Mouse (Mus musculus): ENCODE data around the gene Immp2l.
"Not testable (repeated sequence)": the region's sequence is repeated elsewhere in the genome, so short reads cannot be mapped to it uniquely, and the experiment has no call there.

Gene Immp2l

GRCm38 (mm10) chr12:41647675-41648074, 623.8 kb downstream of the Immp2l start:
- in situ Hi-C loops (cut with MboI, MseI) = no loop called here

- in situ Hi-C loops (cut with MboI, MseI) = no loop called here
Measured at GRCm38 (mm10) chr12:41649826-41650541, 626.1 kb downstream of the Immp2l start.

- in situ Hi-C loops (cut with MboI, MseI) = no loop called here
Measured at GRCm38 (mm10) chr12:41668280-41668679, 644.4 kb downstream of the Immp2l start.

GRCm38 (mm10) chr12:41669481-41669880, 645.6 kb downstream of the Immp2l start:
- in situ Hi-C loops (cut with MboI, MseI) = no loop called here

GRCm38 (mm10) chr12:41674861-41675260, 651.0 kb downstream of the Immp2l start:
- in situ Hi-C loops (cut with MboI, MseI) = no loop called here

- in situ Hi-C loops (cut with MboI, MseI) = loop anchor here in 1 of 2 experiments (10.0 kb wide), 1 partner anchor 985 kb away; no protein-coding TSS in a partner anchor
Measured at GRCm38 (mm10) chr12:41680141-41680540, 656.3 kb downstream of the Immp2l start.

- in situ Hi-C loops (cut with MboI, MseI) = loop anchor here in 1 of 2 experiments (10.0 kb wide), 1 partner anchor 983 kb away; no protein-coding TSS in a partner anchor
Measured at GRCm38 (mm10) chr12:41682141-41682540, 658.3 kb downstream of the Immp2l start.

GRCm38 (mm10) chr12:41689809-41690208, 665.9 kb downstream of the Immp2l start:
- in situ Hi-C loops (cut with MboI, MseI) = loop anchor here in 1 of 2 experiments (10.0 kb wide), 1 partner anchor 975 kb away; no protein-coding TSS in a partner anchor

GRCm38 (mm10) chr12:41710608-41711007, 686.7 kb downstream of the Immp2l start:
- in situ Hi-C loops (cut with MboI, MseI) = no loop called here

- in situ Hi-C loops (cut with MboI, MseI) = no loop called here
Measured at GRCm38 (mm10) chr12:41716946-41717345, 693.1 kb downstream of the Immp2l start.

GRCm38 (mm10) chr12:41724585-41724984, 700.7 kb downstream of the Immp2l start:
- in situ Hi-C loops (cut with MboI, MseI) = no loop called here

GRCm38 (mm10) chr12:41726720-41727119, 702.8 kb downstream of the Immp2l start:
- in situ Hi-C loops (cut with MboI, MseI) = no loop called here

GRCm38 (mm10) chr12:41727221-41727620, 703.3 kb downstream of the Immp2l start:
- in situ Hi-C loops (cut with MboI, MseI) = no loop called here

- in situ Hi-C loops (cut with MboI, MseI) = no loop called here
Measured at GRCm38 (mm10) chr12:41727764-41728338, 704.0 kb downstream of the Immp2l start.

- in situ Hi-C loops (cut with MboI, MseI) = no loop called here
Measured at GRCm38 (mm10) chr12:41728467-41728866, 704.6 kb downstream of the Immp2l start.

- in situ Hi-C loops (cut with MboI, MseI) = no loop called here
Measured at GRCm38 (mm10) chr12:41729780-41730179, 705.9 kb downstream of the Immp2l start.

GRCm38 (mm10) chr12:41733168-41733567, 709.3 kb downstream of the Immp2l start:
- in situ Hi-C loops (cut with MboI, MseI) = no loop called here

- in situ Hi-C loops (cut with MboI, MseI) = no loop called here
Measured at GRCm38 (mm10) chr12:41742887-41743286, 719.0 kb downstream of the Immp2l start.

- in situ Hi-C loops (cut with MboI, MseI) = no loop called here
Measured at GRCm38 (mm10) chr12:41763396-41763795, 739.5 kb downstream of the Immp2l start.

- in situ Hi-C loops (cut with MboI, MseI) = no loop called here
Measured at GRCm38 (mm10) chr12:41773961-41774360, 750.1 kb downstream of the Immp2l start.

- in situ Hi-C loops (cut with MboI, MseI) = no loop called here
Measured at GRCm38 (mm10) chr12:41774623-41775323, 750.9 kb downstream of the Immp2l start.

- in situ Hi-C loops (cut with MboI, MseI) = not testable (repeated sequence)
Measured at GRCm38 (mm10) chr12:41777762-41778161, 753.9 kb downstream of the Immp2l start.

Measured in T-helper 17 cell (primary cell).